Mouse (Mus musculus) common myeloid progenitor, adult 5-6 weeks (primary cell): ENCODE results near the gene Ehbp1. TPM values are rescaled to one million over a fixed set of nuclear protein-coding genes. Genes with fewer than 3 reads are reported as not detected.
A peak's percentile ranks its signal among the peaks of the same experiment; 100 is the strongest.

Experiments
- ATAC-seq: replicated peaks from 2 replicates; pipeline ENCODE4 v1.8.0; 2016; ENCODE audit warnings: low read depth, mild to moderate bottlenecking, moderate TSS enrichment, inconsistent platforms; ENCODE audit not compliant: poor library complexity, severe bottlenecking
- total RNA-seq: library from RNA; stranded (forward); fragments of 200-1000, 187-1606 nt; gene quantifications from 2 replicates; pipeline ENCODE4 v1.2.3, GENCODE M21; 2017

Gene Ehbp1
- total RNA-seq, 1 experiment from 2014 or later: 7.1 TPM

DNA sequence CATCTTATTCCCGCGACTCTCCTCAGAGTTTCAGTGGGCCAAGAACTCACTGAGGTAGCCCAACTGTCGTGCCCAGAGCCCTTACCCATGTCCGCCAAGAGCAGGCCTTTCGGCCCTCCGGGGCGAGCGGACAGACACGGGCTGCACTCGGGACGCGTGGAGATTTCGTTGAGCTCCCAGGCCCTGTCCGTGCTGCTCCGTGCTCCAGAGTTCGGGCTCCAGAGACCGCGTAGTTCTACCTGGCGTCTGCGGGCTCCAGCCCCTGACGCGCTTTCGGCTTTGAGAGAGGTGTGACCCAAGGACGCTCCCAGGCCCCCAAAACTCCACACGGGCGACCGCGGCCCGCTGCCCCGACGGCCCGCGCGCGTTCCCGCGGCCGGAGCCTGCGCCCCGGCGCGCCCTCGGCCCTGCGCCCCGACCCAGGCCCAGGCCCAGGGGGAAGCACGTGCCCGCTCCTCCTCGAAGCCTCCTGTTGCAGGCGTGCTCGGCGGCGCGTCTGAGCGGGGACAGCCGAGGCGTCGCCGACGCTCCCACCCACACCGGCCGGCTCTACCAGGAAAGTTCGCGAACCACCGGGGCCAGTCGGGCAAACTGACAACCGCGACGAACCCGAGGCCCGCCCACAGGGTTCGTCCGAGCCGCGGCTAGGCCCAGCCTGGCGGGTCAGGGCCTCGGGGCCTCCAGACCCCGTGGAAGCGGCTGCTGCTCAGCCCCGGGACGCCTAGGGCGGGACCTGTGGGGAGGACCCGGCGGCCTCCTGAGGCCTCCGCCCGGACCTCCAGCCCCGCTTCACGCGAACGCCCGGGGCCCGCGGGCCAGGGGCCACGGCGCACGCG is 349.1 kb downstream of the Ehbp1 start:
- no peak for ATAC-seq

DNA sequence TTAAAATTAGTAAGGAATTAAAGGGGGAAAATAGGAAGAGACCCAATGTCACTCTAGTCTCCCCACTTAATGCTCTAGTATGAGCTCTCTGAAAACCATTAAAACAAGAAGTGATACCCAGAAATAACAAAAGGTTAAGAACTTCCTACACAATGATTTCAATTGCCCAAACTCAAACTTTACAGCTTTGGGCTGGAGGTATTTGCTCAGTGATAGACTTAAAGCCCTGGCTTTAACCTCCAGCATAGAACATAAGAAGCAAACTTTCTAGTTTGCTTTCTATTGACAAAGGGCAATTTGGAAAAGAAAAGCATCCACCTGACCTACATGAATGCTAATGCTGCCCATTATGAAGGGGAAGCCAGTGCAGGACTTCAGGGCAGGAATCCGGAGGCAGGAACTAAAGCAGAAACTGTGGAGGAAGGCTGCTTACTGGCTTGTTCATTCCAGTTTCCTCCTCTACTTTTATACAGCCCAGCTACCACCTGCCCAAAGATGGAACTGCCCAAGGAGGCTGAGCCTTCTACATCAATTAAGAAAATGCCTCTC is 353.6 kb downstream of the Ehbp1 start:
- ATAC-seq: no peak

DNA sequence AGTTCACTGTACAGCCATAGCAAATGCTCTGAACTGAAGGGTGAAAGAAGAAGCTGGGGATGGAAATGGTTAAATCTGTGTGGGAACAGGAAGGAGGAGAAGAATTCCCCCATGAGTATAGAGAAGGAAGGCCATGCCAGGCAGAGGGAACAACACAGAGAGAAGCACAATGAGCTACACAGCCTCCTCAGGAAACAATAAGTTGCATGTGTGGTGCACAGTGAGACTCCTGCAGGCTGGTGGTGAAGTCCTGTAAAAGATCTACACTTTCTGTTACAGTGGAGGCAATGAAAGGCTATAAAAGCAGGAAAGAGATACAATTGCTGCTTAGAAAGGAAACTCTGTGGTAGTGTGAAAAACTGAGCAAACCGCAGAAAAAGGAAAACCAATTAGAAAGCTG is 357.0 kb downstream of the Ehbp1 start:
- ATAC-seq: 0 out of 2 replicates have a peak, but pooled peaks have one; percentile 32

DNA sequence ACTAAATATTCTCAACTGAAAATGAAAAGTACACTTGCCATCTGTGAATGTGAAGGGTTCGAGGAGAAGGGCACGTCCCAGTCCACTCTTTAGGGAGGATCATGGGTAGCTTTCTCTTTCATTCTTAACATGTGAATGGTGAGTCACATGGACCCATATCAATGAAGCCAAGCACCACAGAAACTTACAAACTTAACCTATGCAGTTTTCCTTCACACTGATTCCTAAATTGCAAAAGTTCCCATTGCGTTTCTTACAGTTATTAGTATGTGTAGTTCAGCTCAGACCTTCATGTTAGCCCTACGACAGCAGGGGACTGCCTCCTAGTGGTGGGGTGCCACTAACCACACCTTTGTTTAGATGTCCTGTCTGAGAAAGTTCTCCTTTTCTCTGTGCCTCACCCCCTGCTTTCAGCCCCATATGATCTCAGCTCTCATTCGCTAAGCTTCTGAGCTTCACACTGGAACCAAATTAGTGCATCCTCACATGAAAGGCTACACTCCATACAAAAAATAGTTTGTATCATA is 368.0 kb downstream of the Ehbp1 start:
- 0 out of 2 replicates have a peak, but pooled peaks have one; percentile 54 for ATAC-seq

DNA sequence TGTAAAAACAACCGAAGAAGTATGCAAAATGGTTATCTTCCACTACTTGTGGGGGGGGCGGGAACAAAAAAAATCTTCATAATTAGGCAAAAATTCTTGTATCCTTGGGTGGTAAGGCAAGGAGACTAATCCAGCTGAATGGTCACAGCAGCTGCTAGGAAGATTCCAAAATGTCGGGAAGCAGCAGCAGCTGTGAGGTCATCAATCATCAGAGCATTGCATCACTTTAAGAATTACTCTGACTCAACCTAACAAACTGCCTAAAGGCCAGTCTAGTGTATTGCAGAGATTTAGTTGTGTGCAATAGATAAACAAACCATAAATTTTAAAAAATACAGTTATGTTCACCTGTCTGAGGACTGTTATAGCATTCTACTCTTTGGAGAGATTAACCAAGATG is 368.5 kb downstream of the Ehbp1 start:
- no peak for ATAC-seq

DNA sequence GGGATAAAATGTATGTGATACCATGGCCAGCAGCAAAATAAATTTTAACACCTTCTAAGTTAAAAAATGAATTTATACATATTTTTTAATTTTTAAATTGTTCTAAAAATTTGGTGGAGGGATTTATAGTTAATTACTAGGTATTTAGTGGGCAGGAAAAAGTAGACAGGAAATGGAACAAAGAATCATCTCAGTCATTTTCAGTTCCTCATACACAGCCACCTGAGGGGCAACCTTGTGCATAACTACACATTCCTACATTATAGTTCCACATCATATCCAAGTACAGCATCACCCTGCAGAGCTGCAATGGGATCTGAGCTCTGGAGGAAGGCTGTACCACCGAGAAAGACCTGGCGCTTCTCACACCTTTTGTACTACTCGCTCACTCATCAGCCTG is 373.2 kb downstream of the Ehbp1 start:
- ATAC-seq: no peak

Other genes starting within 250 kb of the Ehbp1 start
- gene Tmem17, start 169.8 kb upstream of the Ehbp1 start, total RNA-seq: 3.2 and 7.4 TPM in 2 replicates